Mouse (Mus musculus) stomach, embryonic 14.5 days (tissue): ENCODE data around the gene C77080. TPM values are rescaled to one million over a fixed set of nuclear protein-coding genes. Genes with fewer than 3 reads are reported as not detected.

ENCODE experiments used
- ATAC-seq: fragments of 200-750 bp; cut with Nextera tagmentation; 2 replicates; pipeline ENCODE4 v1.8.0; 2017; ENCODE audit warnings: low read depth, moderate TSS enrichment; ENCODE audit not compliant: insufficient number of reproducible peaks, insufficient read depth, low FRiP score
- H3K27ac ChIP-seq: fragments of 300-500 bp; sonication (generic); 2 replicates; pipeline ENCODE4 v1.5.1; 2014; ENCODE audit warnings: mild to moderate bottlenecking, low read length, moderate library complexity, mixed read lengths
- H3K27me3 ChIP-seq: fragments of 300-500 bp; sonication (generic); 2 replicates; pipeline ENCODE4 v1.6.1; 2014; ENCODE audit warnings: low read length, control low read depth, mixed read lengths; ENCODE audit not compliant: control insufficient read depth, insufficient read depth
- H3K36me3 ChIP-seq: fragments of 300-500 bp; sonication (generic); 2 replicates; pipeline ENCODE4 v1.6.1; 2014; ENCODE audit warnings: mild to moderate bottlenecking, control low read depth, low read length, moderate library complexity, mixed read lengths; ENCODE audit not compliant: control insufficient read depth, insufficient read depth
- H3K4me1 ChIP-seq: fragments of 300-500 bp; sonication (generic); 2 replicates; pipeline ENCODE4 v1.6.1; 2014; ENCODE audit warnings: low read length, control low read depth, mixed read lengths; ENCODE audit not compliant: control insufficient read depth, insufficient read depth
- H3K4me2 ChIP-seq: fragments of 300-500 bp; sonication (generic); replicated peaks from 2 replicates; pipeline ENCODE4 v1.6.1; 2014; ENCODE audit warnings: low read depth, low read length, control low read depth
- H3K4me3 ChIP-seq: fragments of 300-500 bp; sonication (generic); 2 replicates; pipeline ENCODE4 v1.5.1; 2014; ENCODE audit warnings: low read depth, low read length, control low read depth
- H3K9ac ChIP-seq: fragments of 300-500 bp; sonication (generic); replicated peaks from 2 replicates; pipeline ENCODE4 v1.6.1; 2014; ENCODE audit warnings: low read depth, mild to moderate bottlenecking, control low read depth, low read length, moderate library complexity, mixed read lengths
- H3K9me3 ChIP-seq: fragments of 300-500 bp; sonication (generic); 2 replicates; pipeline ENCODE4 v1.6.1; 2016; ENCODE audit warnings: low read depth, low read length, control low read depth; ENCODE audit not compliant: control insufficient read depth
- WGBS: fragments of 180-500 bp; shearing (Covaris S2); extraction: QIAGEN DNeasy Blood & Tissue Kit; methylation state at CpG from one replicate; pipeline ENCODE4 v1.1.7; 2014; 5-methylcytosine and 5-hydroxymethylcytosine counted together
- polyA plus RNA-seq: library from polyadenylated mRNA; unstranded; fragments of >200 nt; fragmentation: Nextera tagmentation; extraction: Ambion mirVana; gene quantifications from 2 replicates; pipeline ENCODE4 v1.2.1, GENCODE M21; 2014

The C77080 gene
- polyA plus RNA-seq, 1 experiment from 2014 or later, result 6.8 TPM

DNA sequence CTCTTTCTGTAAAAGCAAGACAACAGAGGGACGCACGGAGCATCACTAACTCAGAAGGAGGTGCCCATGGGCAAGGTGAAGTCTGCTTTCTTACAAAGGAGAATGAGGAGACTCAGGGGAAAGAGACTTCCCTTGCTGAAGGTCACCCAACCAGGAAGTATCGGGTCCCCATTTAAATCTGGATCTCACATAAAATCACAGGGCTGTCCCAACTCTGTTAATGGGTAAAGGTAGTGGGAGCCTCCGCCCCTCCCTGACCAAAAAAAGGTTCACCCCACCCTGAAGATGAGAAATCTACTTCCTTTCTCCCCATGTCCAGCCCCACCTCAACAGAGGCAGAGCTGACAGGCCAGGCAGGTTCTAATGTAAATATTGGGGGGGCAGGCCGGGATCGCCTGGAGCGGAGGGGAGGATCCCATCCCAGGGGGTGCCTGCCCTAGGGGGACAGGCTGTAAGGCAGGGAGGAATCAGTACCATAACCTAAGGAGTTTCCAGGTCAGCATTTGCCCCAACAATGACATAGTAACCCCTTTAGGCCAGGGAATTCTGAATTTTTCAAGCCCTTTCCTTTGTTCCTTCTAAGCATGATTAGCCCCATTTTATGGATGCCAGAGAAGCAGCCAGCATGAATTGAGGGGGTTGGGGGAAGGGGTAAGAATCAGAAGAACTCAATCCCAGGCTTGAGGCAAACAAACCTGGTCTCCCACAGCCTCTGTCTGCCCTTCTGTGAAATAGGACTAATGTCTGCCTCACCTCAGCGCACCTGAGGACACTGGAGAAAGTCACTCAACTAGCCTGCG, 28.4 kb downstream of the C77080 start:
- ATAC-seq, result peak; percentile 34; the same call in 1 of the 2 replicates
- WGBS, result 57% methylated on average over 9 of the region's 9 CpGs
- Histone ChIP-seq H3K27ac (peak overlapping the region; percentile 92), H3K36me3 (no peaks in the 10 kb centered on the region), H3K4me1 (peaks cover 15% of the 10 kb centered on the region), H3K27me3 (no peaks in the 10 kb centered on the region), H3K4me3 (no peak overlapping the region), H3K4me2 (peak overlapping the region; percentile 25), H3K9ac (0 out of 2 replicates have a peak overlapping the region, but pooled peaks have one; percentile 6), H3K9me3 (no peaks in the 10 kb centered on the region)

DNA sequence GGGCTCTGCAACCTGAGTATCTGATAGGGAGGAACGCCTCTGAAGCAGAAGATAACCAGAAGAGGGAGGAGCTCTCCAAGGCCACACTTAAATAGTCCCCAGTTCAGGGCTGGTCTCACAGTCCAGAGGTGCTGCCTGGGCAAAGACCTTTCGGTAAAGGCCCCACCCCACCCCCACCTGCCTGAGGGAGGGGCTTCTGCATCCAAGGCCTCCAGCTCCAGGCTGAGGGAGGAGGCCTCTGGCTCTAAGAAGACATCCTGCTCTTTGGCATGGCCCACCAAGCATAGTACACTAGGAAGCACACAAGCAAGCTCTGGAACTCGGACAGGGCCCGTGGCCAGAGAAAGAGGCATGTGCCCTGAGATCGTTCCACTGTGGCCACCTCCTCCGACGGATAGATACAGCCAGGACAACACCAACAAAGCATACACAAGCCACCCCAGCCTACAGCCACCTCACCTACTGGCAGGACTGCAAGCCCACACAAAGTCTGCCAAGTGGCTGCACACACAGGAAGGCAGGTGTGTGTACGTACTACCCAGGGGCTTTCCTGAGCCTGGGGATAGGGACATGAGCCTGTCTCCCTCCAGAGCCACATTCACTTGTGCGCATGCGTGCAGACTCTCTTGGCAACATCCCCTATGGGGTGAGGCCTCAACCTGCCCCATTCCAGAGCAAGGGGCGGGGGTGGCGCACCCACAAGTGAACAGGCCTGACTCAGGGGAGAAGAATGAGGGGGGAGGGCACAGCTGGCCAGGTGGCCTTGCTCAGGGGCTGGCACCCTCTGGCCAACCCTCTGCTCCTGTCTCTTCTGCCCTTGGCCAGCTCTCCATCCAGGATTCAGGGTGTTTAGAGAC, 29.4 kb downstream of the C77080 start:
- Histone ChIP-seq H3K4me2 (peak overlapping the region; percentile 25), H3K9me3 (no peaks in the 10 kb centered on the region), H3K9ac (no peak overlapping the region), H3K27ac (peak overlapping the region; percentile 92), H3K36me3 (no peaks in the 10 kb centered on the region), H3K4me1 (peaks cover 25% of the 10 kb centered on the region), H3K4me3 (no peak overlapping the region), H3K27me3 (no peaks in the 10 kb centered on the region)
- WGBS, result 63% methylated on average over 12 of the region's 12 CpGs
- peak; percentile 70 for ATAC-seq

DNA sequence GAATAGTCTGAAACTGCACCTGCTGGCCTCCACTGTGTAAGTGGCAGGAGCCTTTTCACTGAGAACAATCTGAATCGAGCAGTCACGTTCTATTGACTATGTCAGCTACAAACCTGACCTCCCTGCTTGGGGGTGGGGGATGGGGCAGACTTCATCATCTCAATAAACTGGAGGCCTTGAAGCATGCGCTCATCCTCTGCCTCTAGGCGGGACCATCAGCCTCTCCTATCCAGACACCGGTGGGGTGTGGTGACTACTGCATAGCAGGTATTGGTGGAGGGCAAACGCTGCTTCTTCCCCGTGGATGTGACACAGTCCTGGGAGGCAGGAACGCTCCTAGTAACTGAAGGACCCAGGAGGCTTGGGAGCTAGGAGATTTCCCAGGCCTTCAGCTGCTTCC, 30.3 kb downstream of the C77080 start:
- 58% methylated on average over 8 of the region's 8 CpGs for WGBS

GRCm38 (mm10) chr4:129227985-129228381, 33.2 kb downstream of the C77080 start:
- no peaks in the 10 kb centered on the region for H3K9me3 ChIP-seq
- H3K4me2 ChIP-seq, result peak overlapping the region; percentile 32
- no peak overlapping the region for H3K4me3 ChIP-seq
- ATAC-seq, result no peak
- 42% methylated on average over 8 of the region's 8 CpGs for WGBS
- peaks cover 38% of the 10 kb centered on the region for H3K4me1 ChIP-seq
- H3K36me3 ChIP-seq, result peaks cover 21% of the 10 kb centered on the region
- H3K27ac ChIP-seq, result no peak overlapping the region
- no peaks in the 10 kb centered on the region for H3K27me3 ChIP-seq
- H3K9ac ChIP-seq, result no peak overlapping the region

More for the DNA sequence above, 30.3 kb downstream of the C77080 start:
- H3K27ac ChIP-seq, result peak overlapping the region; percentile 92
- ATAC-seq, result no peak
- peaks cover 33% of the 10 kb centered on the region for H3K4me1 ChIP-seq
- no peaks in the 10 kb centered on the region for H3K36me3 ChIP-seq
- H3K27me3 ChIP-seq, result no peaks in the 10 kb centered on the region
- H3K4me2 ChIP-seq, result no peak overlapping the region
- H3K4me3 ChIP-seq, result no peak overlapping the region
- no peaks in the 10 kb centered on the region for H3K9me3 ChIP-seq
- H3K9ac ChIP-seq, result no peak overlapping the region

- H3K36me3 ChIP-seq, result peaks cover 26% of the 10 kb centered on the region
- ATAC-seq, result no peak
- H3K4me3 ChIP-seq, result no peak overlapping the region; the same call in 1 of the 2 replicates
- no peaks in the 10 kb centered on the region for H3K9me3 ChIP-seq
- H3K27me3 ChIP-seq, result no peaks in the 10 kb centered on the region
- peaks cover 38% of the 10 kb centered on the region for H3K4me1 ChIP-seq
- no peak overlapping the region for H3K27ac ChIP-seq
- peak overlapping the region; percentile 32 for H3K4me2 ChIP-seq
- no peak overlapping the region for H3K9ac ChIP-seq
- WGBS, result 18% methylated on average over 22 of the region's 22 CpGs
These were observed 33.8 kb downstream of the C77080 start for GRCm38 (mm10) chr4:129227170-129227984.

DNA sequence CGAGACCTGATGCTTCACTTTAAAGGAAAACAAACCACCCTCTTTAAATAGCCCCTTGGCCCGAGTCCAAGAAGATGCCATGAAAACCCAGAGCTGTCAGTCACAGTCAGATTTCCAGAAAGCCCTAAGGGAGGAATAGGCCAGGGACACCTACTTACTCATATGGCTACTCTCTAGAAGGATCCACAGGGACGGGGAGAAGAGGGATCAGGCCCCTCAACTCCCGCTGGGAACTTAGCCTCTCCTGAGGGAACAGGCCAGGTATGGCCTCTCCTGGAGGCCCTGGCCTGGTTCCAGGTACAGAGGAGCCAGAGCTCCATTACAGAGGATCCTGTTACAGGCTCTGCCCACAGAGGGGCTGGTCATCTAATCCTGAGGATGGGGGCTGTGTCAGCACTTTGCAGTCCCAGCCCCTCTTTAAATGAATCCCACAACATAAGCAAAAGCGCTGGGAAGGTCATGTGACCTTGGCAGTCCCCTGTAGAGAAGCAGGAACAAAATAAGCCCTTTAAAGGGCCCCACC, 34.7 kb downstream of the C77080 start:
- H3K4me2 ChIP-seq, result peak overlapping the region; percentile 32
- peaks cover 35% of the 10 kb centered on the region for H3K36me3 ChIP-seq
- H3K4me1 ChIP-seq, result peaks cover 31% of the 10 kb centered on the region
- no peak overlapping the region for H3K4me3 ChIP-seq
- H3K9me3 ChIP-seq, result no peaks in the 10 kb centered on the region
- no peaks in the 10 kb centered on the region for H3K27me3 ChIP-seq
- no peak for ATAC-seq
- 17% methylated on average over 5 of the region's 5 CpGs for WGBS
- H3K27ac ChIP-seq, result no peak overlapping the region
- H3K9ac ChIP-seq, result no peak overlapping the region

GRCm38 (mm10) chr4:129225315-129225714, 35.9 kb downstream of the C77080 start:
- no peak for ATAC-seq
- H3K4me2 ChIP-seq, result no peak overlapping the region
- no peak overlapping the region for H3K9ac ChIP-seq
- no peak overlapping the region for H3K27ac ChIP-seq
- no peaks in the 10 kb centered on the region for H3K27me3 ChIP-seq
- no peak overlapping the region for H3K4me3 ChIP-seq
- H3K4me1 ChIP-seq, result peaks cover 28% of the 10 kb centered on the region
- no peaks in the 10 kb centered on the region for H3K9me3 ChIP-seq
- WGBS, result 95% methylated on average over 12 of the region's 12 CpGs
- H3K36me3 ChIP-seq, result peaks cover 42% of the 10 kb centered on the region
